Mouse (Mus musculus): ENCODE measurements around the gene Grb7.

Grb7 gene

GRCm38 (mm10) chr11:98445679-98446078, 515 bp upstream of the Grb7 start:
- no peak for DNase-seq (ENCODE audit: low read depth)

- DNase-seq (ENCODE audit: low read depth): no peak
These were observed 624 bp downstream of the Grb7 start for GRCm38 (mm10) chr11:98446562-98447474.

- no peak for DNase-seq (ENCODE audit: low read depth)
These were observed 1.3 kb downstream of the Grb7 start for GRCm38 (mm10) chr11:98447475-98447834.

- no peak for DNase-seq (ENCODE audit: low read depth)
These were observed 2.1 kb downstream of the Grb7 start for GRCm38 (mm10) chr11:98448191-98448790.

GRCm38 (mm10) chr11:98449419-98449818, 3.2 kb downstream of the Grb7 start:
- DNase-seq (ENCODE audit: low read depth): no peak

- DNase-seq (ENCODE audit: low read depth): no peak
These were observed 4.0 kb downstream of the Grb7 start for GRCm38 (mm10) chr11:98449921-98450771.

- peak; percentile 14 for DNase-seq (ENCODE audit: low read depth)
These were observed 9.3 kb downstream of the Grb7 start for GRCm38 (mm10) chr11:98455484-98455883.

GRCm38 (mm10) chr11:98456545-98456944, 10.4 kb downstream of the Grb7 start:
- no peak for DNase-seq (ENCODE audit: low read depth)

GRCm38 (mm10) chr11:98456945-98457344, 10.8 kb downstream of the Grb7 start:
- no peak for DNase-seq (ENCODE audit: low read depth)

GRCm38 (mm10) chr11:98457367-98458120, 11.3 kb downstream of the Grb7 start:
- peak; percentile 86 for DNase-seq (ENCODE audit: low read depth)

GRCm38 (mm10) chr11:98458121-98458990, 12.2 kb downstream of the Grb7 start:
- no peak for DNase-seq (ENCODE audit: low read depth)

- no peak for DNase-seq (ENCODE audit: low read depth)
These were observed 13.0 kb downstream of the Grb7 start for GRCm38 (mm10) chr11:98459071-98459741.

- DNase-seq (ENCODE audit: low read depth): no peak
These were observed 13.7 kb downstream of the Grb7 start for GRCm38 (mm10) chr11:98459860-98460259.

- peak; percentile 41 for DNase-seq (ENCODE audit: low read depth)
These were observed 15.0 kb downstream of the Grb7 start for GRCm38 (mm10) chr11:98461109-98461720.

GRCm38 (mm10) chr11:98462255-98462654, 16.1 kb downstream of the Grb7 start:
- DNase-seq (ENCODE audit: low read depth): no peak

- no peak for DNase-seq (ENCODE audit: low read depth)
These were observed 17.7 kb downstream of the Grb7 start for GRCm38 (mm10) chr11:98463911-98464310.

GRCm38 (mm10) chr11:98464516-98464915, 18.3 kb downstream of the Grb7 start:
- DNase-seq (ENCODE audit: low read depth): no peak

- DNase-seq (ENCODE audit: low read depth): no peak
These were observed 23.8 kb downstream of the Grb7 start for GRCm38 (mm10) chr11:98469761-98470714.

- no peak for DNase-seq (ENCODE audit: low read depth)
These were observed 24.6 kb downstream of the Grb7 start for GRCm38 (mm10) chr11:98470795-98471194.
